Mouse (Mus musculus) heart, embryonic 11.5 days (tissue): ENCODE measurements at regions not wholly inside any gene's neighbourhood (a gene's known extent, or its start where the extent isn't known, plus 50 kb on each side); places are given as distances from the start of the nearest gene placed in this dataset.
"Not testable (repeated sequence)": the region's sequence is repeated elsewhere in the genome, so short reads cannot be mapped to it uniquely, and the experiment has no call there.

Experiments used
- ATAC-seq: fragments of 200-750 bp; cut with Nextera tagmentation; replicated peaks from 2 replicates; pipeline ENCODE4 v1.8.0; 2017; ENCODE audit warnings: moderate library complexity; ENCODE audit not compliant: insufficient number of reproducible peaks, low FRiP score, low TSS enrichment
- H3K27ac ChIP-seq: fragments of 300-500 bp; sonication (generic); 2 replicates; pipeline ENCODE4 v1.5.1; 2014; ENCODE audit warnings: mild to moderate bottlenecking, low read depth, low read length
- H3K27me3 ChIP-seq: fragments of 300-500 bp; sonication (generic); 2 replicates; pipeline ENCODE4 v1.6.1; 2014; ENCODE audit warnings: mild to moderate bottlenecking, low read length, mixed read lengths; ENCODE audit not compliant: control insufficient read depth, insufficient read depth
- H3K36me3 ChIP-seq: fragments of 300-500 bp; sonication (generic); 2 replicates; pipeline ENCODE4 v1.6.1; 2014; ENCODE audit warnings: mild to moderate bottlenecking, low read length, moderate library complexity, mixed read lengths; ENCODE audit not compliant: control insufficient read depth, insufficient read depth
- H3K4me1 ChIP-seq: fragments of 300-500 bp; sonication (generic); 2 replicates; pipeline ENCODE4 v1.6.1; 2014; ENCODE audit warnings: low read length; ENCODE audit not compliant: control insufficient read depth, insufficient read depth
- H3K4me2 ChIP-seq: fragments of 300-500 bp; sonication (generic); 2 replicates; pipeline ENCODE4 v1.6.1; 2014; ENCODE audit warnings: mild to moderate bottlenecking, moderate library complexity
- H3K4me3 ChIP-seq: fragments of 300-500 bp; sonication (generic); 2 replicates; pipeline ENCODE4 v1.5.1; 2014; ENCODE audit warnings: low read depth, low read length
- H3K9ac ChIP-seq: fragments of 300-500 bp; sonication (generic); 2 replicates; pipeline ENCODE4 v1.6.1; 2014; ENCODE audit warnings: mild to moderate bottlenecking, low read depth, low read length, moderate library complexity
- H3K9me3 ChIP-seq: fragments of 300-500 bp; sonication (generic); replicated peaks from 2 replicates; pipeline ENCODE4 v1.6.1; 2016; ENCODE audit warnings: low read length; ENCODE audit not compliant: control insufficient read depth
- WGBS: fragments of 180-500 bp; shearing (Covaris S2); extraction: QIAGEN DNeasy Blood & Tissue Kit; methylation state at CpG from one replicate; pipeline ENCODE4 v1.1.7; 2014; ENCODE audit not compliant: insufficient replicate concordance; 5-methylcytosine and 5-hydroxymethylcytosine counted together

DNA sequence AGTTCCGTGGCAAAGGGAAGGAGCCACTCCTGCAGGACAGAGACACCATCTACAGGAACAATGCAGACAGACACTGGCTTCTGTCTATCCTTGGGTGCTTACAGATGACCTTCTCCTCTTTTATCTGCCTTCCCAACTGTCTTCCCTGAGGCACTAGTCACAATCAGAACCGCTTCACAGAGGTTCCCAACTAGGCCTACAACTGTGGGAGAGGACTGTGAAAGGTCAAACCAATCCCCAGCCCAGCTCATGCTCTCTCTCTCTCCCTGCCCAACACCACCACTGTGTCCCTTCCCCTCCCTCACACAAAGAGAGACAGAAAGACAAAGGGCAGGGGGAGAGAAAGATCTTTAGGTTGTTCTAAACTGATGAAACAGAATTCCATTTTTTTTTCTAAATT lies 61.3 kb downstream of the Tmem17 start:
- Histone ChIP-seq H3K36me3 (no peaks in the 10 kb centered on the region), H3K27ac (no peak overlapping the region), H3K4me2 (no peak overlapping the region), H3K9me3 (no peaks in the 10 kb centered on the region), H3K27me3 (no peaks in the 10 kb centered on the region), H3K4me1 (no peaks in the 10 kb centered on the region), H3K4me3 (no peak overlapping the region), H3K9ac (no peak overlapping the region)
- 41% methylated on average over 2 of the region's 2 CpGs for WGBS
- ATAC-seq, result no peak

DNA sequence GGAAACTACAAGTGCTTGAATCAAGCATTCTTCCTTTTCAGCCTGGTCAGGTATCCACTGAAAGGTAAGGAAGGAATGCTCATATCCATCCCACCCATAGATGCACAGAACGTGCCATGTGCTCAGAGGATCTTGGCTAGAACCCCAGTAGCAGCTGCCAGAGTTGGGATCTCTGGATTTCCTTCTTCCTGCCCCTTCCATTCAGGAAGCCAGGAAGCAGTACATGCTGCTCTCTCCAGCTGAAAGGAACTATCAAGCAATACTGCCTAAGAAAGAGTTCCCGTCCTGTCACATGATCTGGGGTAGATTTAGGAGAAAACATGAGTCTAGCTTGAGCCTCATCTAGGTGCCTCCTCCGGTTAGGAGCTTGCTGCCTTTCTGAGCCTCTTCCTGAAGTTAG lies 61.9 kb downstream of the Tmem17 start:
- WGBS, result 67% methylated on average over 3 of the region's 3 CpGs
- no peak overlapping the region for H3K4me3 ChIP-seq
- H3K27me3 ChIP-seq, result no peaks in the 10 kb centered on the region
- H3K27ac ChIP-seq, result no peak overlapping the region
- no peak overlapping the region for H3K4me2 ChIP-seq
- no peaks in the 10 kb centered on the region for H3K9me3 ChIP-seq
- H3K36me3 ChIP-seq, result no peaks in the 10 kb centered on the region
- no peak for ATAC-seq
- H3K4me1 ChIP-seq, result no peaks in the 10 kb centered on the region
- H3K9ac ChIP-seq, result no peak overlapping the region

DNA sequence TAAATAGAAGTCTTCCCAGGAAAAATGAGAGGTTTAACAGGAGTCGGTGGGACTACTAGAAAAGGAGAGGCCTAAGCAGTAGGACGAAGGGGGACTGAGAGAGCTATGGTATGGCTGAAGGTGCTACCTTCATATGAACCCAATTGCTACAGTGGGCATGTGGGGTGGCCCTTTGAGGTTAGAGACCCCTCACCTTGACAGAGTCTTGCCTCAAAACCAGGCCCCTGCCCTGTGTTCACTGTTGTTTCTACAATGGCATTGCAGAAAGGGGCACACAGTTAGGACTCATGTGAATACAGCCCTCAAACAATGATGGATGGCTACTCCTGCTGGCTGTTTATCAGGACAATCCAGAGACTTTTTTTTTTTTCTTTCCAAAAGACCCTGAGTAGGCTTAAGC lies 62.6 kb downstream of the Tmem17 start:
- ATAC-seq, result no peak
- 85% methylated on average over 2 of the region's 2 CpGs for WGBS

DNA sequence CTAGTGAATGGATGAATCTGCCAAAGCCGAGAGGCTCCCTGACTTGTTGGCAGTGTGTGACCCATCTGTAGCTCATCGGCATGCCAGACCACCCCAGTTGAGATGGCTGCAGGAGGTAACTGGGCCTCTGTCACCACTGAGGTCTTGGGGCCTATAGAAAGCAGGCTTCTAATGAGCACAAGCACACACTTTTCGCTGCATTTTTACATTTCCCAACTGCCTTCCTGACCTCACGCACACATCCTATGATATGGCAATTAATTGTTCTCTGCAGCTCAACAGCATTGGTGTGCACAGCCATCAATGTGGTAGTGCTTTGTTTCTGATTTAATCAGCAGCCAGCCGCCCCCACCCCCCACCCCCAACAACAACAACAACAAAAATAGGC lies 72.2 kb downstream of the Tmem17 start:
- no peak overlapping the region for H3K4me3 ChIP-seq
- no peak for ATAC-seq
- no peaks in the 10 kb centered on the region for H3K9me3 ChIP-seq
- no peaks in the 10 kb centered on the region for H3K27me3 ChIP-seq
- 29% methylated on average over 5 of the region's 5 CpGs for WGBS
- peak overlapping the region; percentile 55 for H3K4me2 ChIP-seq
- H3K27ac ChIP-seq, result no peak overlapping the region
- H3K9ac ChIP-seq, result no peak overlapping the region
- no peaks in the 10 kb centered on the region for H3K36me3 ChIP-seq
- H3K4me1 ChIP-seq, result peaks cover 12% of the 10 kb centered on the region

More for the DNA sequence above, 62.6 kb downstream of the Tmem17 start:
- H3K9ac ChIP-seq, result no peak overlapping the region
- no peaks in the 10 kb centered on the region for H3K9me3 ChIP-seq
- no peak overlapping the region for H3K27ac ChIP-seq
- H3K4me1 ChIP-seq, result no peaks in the 10 kb centered on the region
- no peaks in the 10 kb centered on the region for H3K36me3 ChIP-seq
- H3K27me3 ChIP-seq, result no peaks in the 10 kb centered on the region
- H3K4me3 ChIP-seq, result no peak overlapping the region
- H3K4me2 ChIP-seq, result no peak overlapping the region

DNA sequence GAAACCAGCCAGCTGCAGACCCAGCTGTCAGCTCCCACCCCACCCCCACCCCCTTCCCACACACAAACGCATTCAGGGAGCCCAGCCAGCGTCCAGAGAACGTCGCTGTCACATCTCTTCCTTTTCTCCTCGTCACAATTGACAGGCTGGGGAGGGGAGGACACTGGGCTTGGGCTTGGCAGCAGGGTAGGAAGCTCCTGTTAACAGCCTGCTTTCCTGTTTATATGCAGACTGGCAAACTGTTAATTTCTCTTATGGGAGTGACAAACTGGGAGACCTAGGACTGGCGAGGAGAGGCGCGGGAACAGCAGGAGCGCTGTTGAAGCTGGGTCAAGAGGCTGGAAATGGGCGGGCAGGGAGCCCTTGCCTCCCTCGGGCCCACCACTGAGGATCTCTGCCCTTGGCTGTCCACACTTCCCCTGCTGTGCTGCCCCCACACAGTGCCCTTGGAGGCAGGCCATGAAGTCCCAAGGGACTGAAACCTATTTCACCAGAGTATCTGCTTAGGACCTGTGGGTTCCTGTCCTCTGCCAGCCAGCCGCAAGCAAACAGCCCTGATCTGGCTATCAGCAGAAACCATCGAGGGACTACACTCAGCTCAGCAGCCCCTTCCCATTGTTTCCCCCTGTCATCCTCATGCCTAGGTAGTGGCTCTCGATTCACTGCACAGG lies 72.7 kb downstream of the Tmem17 start:
- Histone ChIP-seq H3K27me3 (no peaks in the 10 kb centered on the region), H3K4me2 (peak overlapping the region; percentile 55), H3K4me3 (peak overlapping the region; percentile 13; the same call in 1 of the 2 replicates), H3K4me1 (peaks cover 12% of the 10 kb centered on the region), H3K36me3 (no peaks in the 10 kb centered on the region), H3K27ac (no peak overlapping the region), H3K9me3 (no peaks in the 10 kb centered on the region), H3K9ac (no peak overlapping the region)
- ATAC-seq, result no peak
- 5% methylated on average over 14 of the region's 14 CpGs for WGBS

DNA sequence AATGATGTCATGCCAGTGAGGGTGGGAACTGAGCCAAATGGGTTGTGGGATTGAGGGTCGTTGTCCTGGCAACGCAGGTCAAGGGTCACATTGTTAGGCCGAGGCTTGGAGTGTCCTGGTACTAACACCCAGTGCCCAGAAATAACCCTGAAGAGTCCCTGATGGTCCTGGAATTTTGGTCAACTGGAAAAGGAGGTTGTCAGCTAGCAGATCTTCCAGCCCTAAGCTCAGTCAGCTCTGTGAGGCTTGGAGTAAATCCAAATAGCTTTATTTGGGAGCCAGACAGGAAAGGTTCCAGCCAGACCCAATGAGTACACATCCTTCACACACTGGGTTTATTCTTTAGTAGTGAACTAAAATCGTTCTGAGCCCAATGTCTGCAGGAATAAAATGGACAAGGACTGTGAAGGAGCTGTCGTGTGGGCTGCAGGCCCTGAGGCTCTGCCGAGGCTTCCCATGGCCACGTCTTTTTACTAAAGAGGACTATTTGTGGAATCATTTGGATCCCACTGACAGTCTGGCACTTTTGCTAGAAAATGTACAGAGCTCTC lies 75.9 kb downstream of the Tmem17 start:
- 44% methylated on average over 7 of the region's 7 CpGs for WGBS
- Histone ChIP-seq H3K27me3 (no peaks in the 10 kb centered on the region), H3K9me3 (no peaks in the 10 kb centered on the region), H3K4me1 (peaks cover 12% of the 10 kb centered on the region), H3K9ac (no peak overlapping the region), H3K4me3 (no peak overlapping the region), H3K4me2 (no peak overlapping the region), H3K36me3 (no peaks in the 10 kb centered on the region), H3K27ac (no peak overlapping the region)
- ATAC-seq, result no peak

DNA sequence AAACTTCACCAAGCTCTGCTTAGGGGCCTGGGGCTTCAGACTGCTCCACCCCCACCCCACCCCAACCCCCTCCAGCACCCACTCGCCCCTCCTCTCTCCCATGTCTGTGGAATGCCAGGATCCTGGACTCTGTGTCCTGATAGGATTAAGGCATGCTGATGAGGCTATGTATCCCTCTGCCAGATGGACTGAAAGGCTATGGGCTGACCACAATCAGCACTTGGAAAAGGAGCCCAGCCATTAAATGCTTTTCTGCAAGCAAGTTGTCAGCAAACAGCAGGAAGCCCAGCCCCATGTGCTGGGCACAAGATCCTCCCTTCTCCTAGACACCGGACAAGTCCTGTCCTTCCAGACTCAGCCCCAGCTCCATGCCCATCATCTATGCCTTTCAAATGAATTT lies 76.7 kb downstream of the Tmem17 start:
- Histone ChIP-seq H3K9ac (no peak overlapping the region), H3K27me3 (no peaks in the 10 kb centered on the region), H3K27ac (no peak overlapping the region), H3K36me3 (no peaks in the 10 kb centered on the region), H3K4me3 (no peak overlapping the region), H3K4me2 (no peak overlapping the region), H3K4me1 (peaks cover 12% of the 10 kb centered on the region), H3K9me3 (no peaks in the 10 kb centered on the region)
- 52% methylated on average over 2 of the region's 2 CpGs for WGBS
- no peak for ATAC-seq

DNA sequence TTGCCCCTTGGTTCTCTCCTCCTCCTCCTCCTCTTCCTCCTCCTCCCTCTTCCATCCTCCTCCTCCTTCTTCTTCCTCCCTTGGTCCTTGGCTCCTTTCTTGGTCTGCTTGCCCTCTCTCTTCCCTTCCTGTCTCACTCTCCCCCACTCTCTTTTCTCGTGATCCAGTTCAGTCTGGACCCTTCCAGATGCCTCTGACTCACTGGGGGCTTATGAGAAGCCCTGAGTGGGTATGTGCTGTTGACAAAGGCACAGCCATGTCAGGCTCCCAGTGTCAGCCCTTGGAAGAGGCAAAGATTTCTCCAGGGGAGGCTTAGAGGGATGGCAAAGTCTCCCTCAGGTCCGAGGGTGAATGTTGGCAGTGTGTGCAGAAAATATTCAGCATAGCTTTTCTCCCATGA lies 78.0 kb downstream of the Tmem17 start:
- Histone ChIP-seq H3K4me2 (no peak overlapping the region), H3K36me3 (no peaks in the 10 kb centered on the region), H3K4me1 (peaks cover 8% of the 10 kb centered on the region), H3K9ac (no peak overlapping the region), H3K4me3 (no peak overlapping the region), H3K27me3 (no peaks in the 10 kb centered on the region), H3K27ac (no peak overlapping the region), H3K9me3 (no peaks in the 10 kb centered on the region)
- WGBS, result 69% methylated on average over 2 of the region's 2 CpGs
- ATAC-seq, result no peak

DNA sequence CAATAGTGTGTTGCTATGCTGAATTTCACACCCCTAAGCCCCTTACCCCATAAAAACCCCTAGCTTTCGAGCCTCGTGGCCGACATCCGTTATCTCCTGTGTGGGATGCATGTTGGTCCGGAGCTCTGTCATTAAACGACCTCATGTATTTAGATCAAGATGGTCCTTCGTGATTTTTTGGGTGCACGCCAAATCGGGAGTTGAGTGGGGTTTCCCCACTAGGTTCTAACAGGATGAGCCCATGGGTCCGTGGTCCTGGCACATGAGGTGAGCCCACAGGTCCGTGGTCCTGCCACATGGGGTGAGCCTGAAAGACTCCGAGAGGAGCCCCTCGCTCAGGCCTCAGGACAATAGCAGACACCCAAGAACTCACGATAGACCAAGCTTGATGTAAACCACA lies 79.2 kb downstream of the Tmem17 start:
- not testable (repeated sequence) for H3K27ac ChIP-seq, H3K9me3 ChIP-seq, H3K36me3 ChIP-seq, H3K9ac ChIP-seq, H3K4me3 ChIP-seq, ATAC-seq, H3K4me2 ChIP-seq, H3K27me3 ChIP-seq, H3K4me1 ChIP-seq
- 87% methylated on average over 14 of the region's 14 CpGs for WGBS
